Mouse (Mus musculus): ENCODE data around the gene Mug2. TPM values are rescaled to one million over a fixed set of nuclear protein-coding genes. Genes with fewer than 3 reads are reported as not detected.
"Not testable (repeated sequence)": the region's sequence is repeated elsewhere in the genome, so short reads cannot be mapped to it uniquely, and the experiment has no call there.

Mug2 gene
- polyA plus RNA-seq (2014; fragmentation: Nextera tagmentation; extraction: Ambion mirVana), result not detected in 2 replicates

- not testable (repeated sequence) for H3K4me2 ChIP-seq; H3K27me3 ChIP-seq (ENCODE audit: control insufficient read depth, insufficient read depth, low read length); H3K27ac ChIP-seq (ENCODE audit: low read depth, low read length); H3K9me3 ChIP-seq (replicated peaks; ENCODE audit: control insufficient read depth, low read length); H3K4me3 ChIP-seq (ENCODE audit: low read depth, low read length); ATAC-seq (replicated peaks; ENCODE audit: insufficient number of reproducible peaks, low FRiP score, low TSS enrichment); H3K4me1 ChIP-seq (ENCODE audit: control insufficient read depth, insufficient read depth, low read length); H3K9ac ChIP-seq (ENCODE audit: low read depth, low read length); H3K36me3 ChIP-seq (ENCODE audit: control insufficient read depth, insufficient read depth, low read length)
- no CpG with 5 or more reads among the region's 3 CpGs for WGBS (ENCODE audit: insufficient replicate concordance)
These were observed at the start of gene Mug2 for GRCm38 (mm10) chr6:122006461-122006860. TSS of gene Mug2 (plus strand) at chr6:122006761.

GRCm38 (mm10) chr6:121957803-121958349, 48.7 kb upstream of the Mug2 start:
- not testable (repeated sequence) for H3K4me2 ChIP-seq; H3K36me3 ChIP-seq (ENCODE audit: control insufficient read depth, insufficient read depth, low read length); H3K27ac ChIP-seq (ENCODE audit: low read depth, low read length); H3K9me3 ChIP-seq (replicated peaks; ENCODE audit: control insufficient read depth, low read length); H3K9ac ChIP-seq (ENCODE audit: low read depth, low read length); H3K4me3 ChIP-seq (ENCODE audit: low read depth, low read length); H3K4me1 ChIP-seq (ENCODE audit: control insufficient read depth, insufficient read depth, low read length); ATAC-seq (replicated peaks; ENCODE audit: insufficient number of reproducible peaks, low FRiP score, low TSS enrichment); H3K27me3 ChIP-seq (ENCODE audit: control insufficient read depth, insufficient read depth, low read length)
- 87% methylated on average over 16 of the region's 16 CpGs for WGBS (ENCODE audit: insufficient replicate concordance)

- H3K36me3 ChIP-seq (ENCODE audit: control insufficient read depth, insufficient read depth, low read length), result no peaks in the 10 kb centered on the region
- H3K4me1 ChIP-seq (ENCODE audit: control insufficient read depth, insufficient read depth, low read length), result no peaks in the 10 kb centered on the region
- 0 out of 2 replicates have a peak, but pooled peaks cover 2% of the 10 kb centered on the region for H3K9me3 ChIP-seq (replicated peaks; ENCODE audit: control insufficient read depth, low read length)
- no peak overlapping the region for H3K27ac ChIP-seq (ENCODE audit: low read depth, low read length)
- no peak overlapping the region for H3K4me2 ChIP-seq
- ATAC-seq (replicated peaks; ENCODE audit: insufficient number of reproducible peaks, low FRiP score, low TSS enrichment), result no peak
- 76% methylated on average over 7 of the region's 7 CpGs for WGBS (ENCODE audit: insufficient replicate concordance)
- no peak overlapping the region for H3K4me3 ChIP-seq (ENCODE audit: low read depth, low read length)
- H3K9ac ChIP-seq (ENCODE audit: low read depth, low read length), result no peak overlapping the region
- H3K27me3 ChIP-seq (ENCODE audit: control insufficient read depth, insufficient read depth, low read length), result no peaks in the 10 kb centered on the region
These were observed 30.9 kb upstream of the Mug2 start for GRCm38 (mm10) chr6:121975701-121976100.

GRCm38 (mm10) chr6:122100904-122101303, 94.3 kb downstream of the Mug2 start:
- Histone ChIP-seq H3K4me1 (ENCODE audit: control insufficient read depth, insufficient read depth, low read length) (no peaks in the 10 kb centered on the region), H3K4me3 (ENCODE audit: low read depth, low read length) (no peak overlapping the region), H3K27ac (ENCODE audit: low read depth, low read length) (no peak overlapping the region), H3K27me3 (ENCODE audit: control insufficient read depth, insufficient read depth, low read length) (no peaks in the 10 kb centered on the region), H3K9ac (ENCODE audit: low read depth, low read length) (no peak overlapping the region), H3K9me3 (replicated peaks; ENCODE audit: control insufficient read depth, low read length) (no peaks in the 10 kb centered on the region), H3K4me2 (no peak overlapping the region), H3K36me3 (ENCODE audit: control insufficient read depth, insufficient read depth, low read length) (no peaks in the 10 kb centered on the region)
- no peak for ATAC-seq (replicated peaks; ENCODE audit: insufficient number of reproducible peaks, low FRiP score, low TSS enrichment)
- WGBS (ENCODE audit: insufficient replicate concordance), result 74% methylated on average over 4 of the region's 4 CpGs

GRCm38 (mm10) chr6:122101671-122102070, 95.1 kb downstream of the Mug2 start:
- 64% methylated on average over 1 of the region's 1 CpGs for WGBS (ENCODE audit: insufficient replicate concordance)
- Histone ChIP-seq H3K4me2 (no peak overlapping the region), H3K27ac (ENCODE audit: low read depth, low read length) (no peak overlapping the region), H3K4me1 (ENCODE audit: control insufficient read depth, insufficient read depth, low read length) (no peaks in the 10 kb centered on the region), H3K9me3 (replicated peaks; ENCODE audit: control insufficient read depth, low read length) (no peaks in the 10 kb centered on the region), H3K4me3 (ENCODE audit: low read depth, low read length) (no peak overlapping the region), H3K36me3 (ENCODE audit: control insufficient read depth, insufficient read depth, low read length) (no peaks in the 10 kb centered on the region), H3K9ac (ENCODE audit: low read depth, low read length) (no peak overlapping the region), H3K27me3 (ENCODE audit: control insufficient read depth, insufficient read depth, low read length) (no peaks in the 10 kb centered on the region)
- ATAC-seq (replicated peaks; ENCODE audit: insufficient number of reproducible peaks, low FRiP score, low TSS enrichment), result no peak

GRCm38 (mm10) chr6:122116963-122117362, 110.4 kb downstream of the Mug2 start:
- 84% methylated on average over 24 of the region's 24 CpGs for WGBS (ENCODE audit: insufficient replicate concordance)
- no peak for ATAC-seq (replicated peaks; ENCODE audit: insufficient number of reproducible peaks, low FRiP score, low TSS enrichment)

GRCm38 (mm10) chr6:122129521-122129920, 123.0 kb downstream of the Mug2 start:
- no peaks in the 10 kb centered on the region for H3K4me1 ChIP-seq (ENCODE audit: control insufficient read depth, insufficient read depth, low read length)
- no peaks in the 10 kb centered on the region for H3K36me3 ChIP-seq (ENCODE audit: control insufficient read depth, insufficient read depth, low read length)
- no peak overlapping the region for H3K27ac ChIP-seq (ENCODE audit: low read depth, low read length)
- H3K9me3 ChIP-seq (replicated peaks; ENCODE audit: control insufficient read depth, low read length), result no peaks in the 10 kb centered on the region
- H3K4me3 ChIP-seq (ENCODE audit: low read depth, low read length), result no peak overlapping the region
- ATAC-seq (replicated peaks; ENCODE audit: insufficient number of reproducible peaks, low FRiP score, low TSS enrichment), result no peak
- no peak overlapping the region for H3K4me2 ChIP-seq
- whole genome bisulfite sequencing (ENCODE audit: insufficient replicate concordance), result 56% methylated on average over 2 of the region's 2 CpGs
- no peak overlapping the region for H3K9ac ChIP-seq (ENCODE audit: low read depth, low read length)
- H3K27me3 ChIP-seq (ENCODE audit: control insufficient read depth, insufficient read depth, low read length), result no peaks in the 10 kb centered on the region

More at GRCm38 (mm10) chr6:122116963-122117362, 110.4 kb downstream of the Mug2 start:
- no peak overlapping the region for H3K4me2 ChIP-seq
- no peak overlapping the region for H3K27ac ChIP-seq (ENCODE audit: low read depth, low read length)
- H3K4me3 ChIP-seq (ENCODE audit: low read depth, low read length), result no peak overlapping the region
- H3K9me3 ChIP-seq (replicated peaks; ENCODE audit: control insufficient read depth, low read length), result peaks cover 4% of the 10 kb centered on the region
- no peaks in the 10 kb centered on the region for H3K36me3 ChIP-seq (ENCODE audit: control insufficient read depth, insufficient read depth, low read length)
- no peaks in the 10 kb centered on the region for H3K4me1 ChIP-seq (ENCODE audit: control insufficient read depth, insufficient read depth, low read length)
- H3K9ac ChIP-seq (ENCODE audit: low read depth, low read length), result no peak overlapping the region
- no peaks in the 10 kb centered on the region for H3K27me3 ChIP-seq (ENCODE audit: control insufficient read depth, insufficient read depth, low read length)

Other genes starting within 250 kb of the Mug2 start
- 0.11 and 0.26 TPM in 2 replicates for gene Mug1, start 168.2 kb upstream of the Mug2 start, polyA plus RNA-seq (2014; fragmentation: Nextera tagmentation; extraction: Ambion mirVana)